Mouse (Mus musculus): ENCODE measurements around the gene Zc3h7b. TPM values are rescaled to one million over a fixed set of nuclear protein-coding genes. Genes with fewer than 3 reads are reported as not detected.

The Zc3h7b gene
- polyA plus RNA-seq, 1 experiment from 2014 or later, result 57.5 TPM

DNA sequence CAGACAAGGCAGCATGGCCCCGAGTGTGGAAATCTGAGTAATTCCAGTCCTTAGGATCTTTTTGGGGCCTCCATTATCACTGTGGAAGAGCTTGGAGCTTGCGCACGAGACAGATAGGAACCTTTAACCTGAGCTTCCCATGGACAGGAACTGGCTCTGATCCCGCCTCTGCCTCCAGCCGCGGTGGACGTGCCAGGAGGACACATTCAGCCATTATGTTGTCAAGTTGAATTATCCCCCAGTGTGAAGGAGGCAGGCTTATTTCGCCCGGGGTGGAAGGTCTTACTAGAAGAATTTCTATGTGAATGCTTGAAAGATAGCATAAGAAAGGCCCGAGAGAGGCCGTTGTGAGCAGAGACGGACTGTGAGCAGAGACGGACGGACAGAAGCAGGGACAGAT is 4.9 kb downstream of the Zc3h7b start:
- Histone ChIP-seq H3K27ac (no peak overlapping the region), H3K27me3 (ENCODE audit: low read depth, poor library complexity, severe bottlenecking) (no peaks in the 10 kb centered on the region), H3K4me3 (no peak overlapping the region), H3K4me1 (peaks cover 10% of the 10 kb centered on the region), H3K36me3 (peaks cover 40% of the 10 kb centered on the region), H3K9me3 (replicated peaks) (no peaks in the 10 kb centered on the region)
- WGBS, result 64% methylated on average over 14 of the region's 14 CpGs
- DNase-seq (ENCODE audit: low spot score), result no peak

DNA sequence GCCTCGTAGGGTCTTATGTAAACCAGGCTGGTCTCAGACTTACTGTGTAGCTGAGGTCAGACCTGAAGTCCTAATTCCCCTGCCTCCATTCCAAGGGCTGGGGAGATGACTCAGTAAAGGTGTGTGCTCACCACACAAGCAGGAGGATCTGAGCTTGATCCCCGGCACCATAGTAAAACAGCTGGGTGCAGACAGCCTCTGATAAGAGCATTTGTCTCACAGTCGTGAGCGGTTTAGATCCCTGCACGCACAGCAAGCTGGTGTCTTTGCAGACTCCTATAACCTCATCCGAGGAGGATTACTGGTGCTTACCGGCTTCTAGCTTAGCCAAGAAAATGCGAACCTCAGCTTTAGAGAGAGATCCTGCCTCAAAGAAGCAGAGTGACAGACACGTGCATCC is 8.8 kb downstream of the Zc3h7b start:
- Histone ChIP-seq H3K27me3 (ENCODE audit: low read depth, poor library complexity, severe bottlenecking) (no peaks in the 10 kb centered on the region), H3K9me3 (replicated peaks) (no peaks in the 10 kb centered on the region), H3K4me3 (no peak overlapping the region), H3K4me1 (no peaks in the 10 kb centered on the region), H3K36me3 (peaks cover 56% of the 10 kb centered on the region), H3K27ac (no peak overlapping the region)
- DNase-seq (ENCODE audit: low spot score), result no peak
- WGBS, result 94% methylated on average over 9 of the region's 9 CpGs

DNA sequence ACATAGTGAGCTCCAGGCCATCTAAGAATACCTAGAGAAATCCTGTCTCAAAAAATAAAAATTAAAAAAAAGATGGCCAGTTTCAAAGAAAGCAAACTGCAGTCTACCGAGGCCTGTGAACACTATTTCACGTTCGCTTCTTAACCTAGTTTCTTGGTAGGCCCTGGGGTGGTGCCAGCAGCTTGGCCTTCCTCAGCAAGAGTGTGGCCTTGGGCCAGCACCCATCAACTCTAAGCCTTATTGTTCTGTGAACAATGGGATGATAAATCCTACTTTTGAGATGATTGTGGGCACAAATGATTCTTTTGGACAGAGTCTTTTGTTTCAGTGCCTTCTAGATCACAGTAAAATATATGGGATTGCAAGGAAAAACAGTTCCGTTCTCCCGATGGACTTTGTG is 13.8 kb downstream of the Zc3h7b start:
- no peak for DNase-seq (ENCODE audit: low spot score)
- WGBS, result 96% methylated on average over 5 of the region's 5 CpGs

DNA sequence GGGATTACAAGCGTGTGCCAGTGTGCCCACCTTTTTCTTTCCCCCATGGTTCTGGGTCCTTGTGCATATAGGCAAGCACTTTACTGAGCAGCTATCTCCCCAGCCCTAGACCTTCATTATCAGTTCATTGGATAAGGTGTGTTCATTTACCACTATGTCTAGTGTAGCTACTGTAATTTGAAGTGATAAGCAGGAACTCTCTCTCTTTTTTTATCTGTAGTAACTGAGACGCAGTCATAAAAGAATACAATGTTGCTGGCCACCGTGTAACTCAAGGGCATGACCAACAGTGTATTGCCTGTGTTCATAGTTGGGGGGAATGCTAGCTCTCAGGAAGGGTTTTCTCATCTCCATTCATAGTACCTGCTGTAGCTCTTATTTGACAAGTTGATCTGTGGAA is 14.7 kb downstream of the Zc3h7b start:
- Histone ChIP-seq H3K27ac (no peak overlapping the region), H3K4me1 (peaks cover 20% of the 10 kb centered on the region), H3K36me3 (peaks cover 51% of the 10 kb centered on the region), H3K9me3 (replicated peaks) (no peaks in the 10 kb centered on the region), H3K4me3 (no peak overlapping the region), H3K27me3 (ENCODE audit: low read depth, poor library complexity, severe bottlenecking) (no peaks in the 10 kb centered on the region)
- 96% methylated on average over 3 of the region's 3 CpGs for WGBS
- DNase-seq (ENCODE audit: low spot score), result no peak

More for the DNA sequence above, 13.8 kb downstream of the Zc3h7b start:
- no peaks in the 10 kb centered on the region for H3K27me3 ChIP-seq (ENCODE audit: low read depth, poor library complexity, severe bottlenecking)
- no peaks in the 10 kb centered on the region for H3K9me3 ChIP-seq (replicated peaks)
- no peak overlapping the region for H3K27ac ChIP-seq
- peaks cover 13% of the 10 kb centered on the region for H3K4me1 ChIP-seq
- no peak overlapping the region for H3K4me3 ChIP-seq
- H3K36me3 ChIP-seq, result peaks cover 55% of the 10 kb centered on the region

DNA sequence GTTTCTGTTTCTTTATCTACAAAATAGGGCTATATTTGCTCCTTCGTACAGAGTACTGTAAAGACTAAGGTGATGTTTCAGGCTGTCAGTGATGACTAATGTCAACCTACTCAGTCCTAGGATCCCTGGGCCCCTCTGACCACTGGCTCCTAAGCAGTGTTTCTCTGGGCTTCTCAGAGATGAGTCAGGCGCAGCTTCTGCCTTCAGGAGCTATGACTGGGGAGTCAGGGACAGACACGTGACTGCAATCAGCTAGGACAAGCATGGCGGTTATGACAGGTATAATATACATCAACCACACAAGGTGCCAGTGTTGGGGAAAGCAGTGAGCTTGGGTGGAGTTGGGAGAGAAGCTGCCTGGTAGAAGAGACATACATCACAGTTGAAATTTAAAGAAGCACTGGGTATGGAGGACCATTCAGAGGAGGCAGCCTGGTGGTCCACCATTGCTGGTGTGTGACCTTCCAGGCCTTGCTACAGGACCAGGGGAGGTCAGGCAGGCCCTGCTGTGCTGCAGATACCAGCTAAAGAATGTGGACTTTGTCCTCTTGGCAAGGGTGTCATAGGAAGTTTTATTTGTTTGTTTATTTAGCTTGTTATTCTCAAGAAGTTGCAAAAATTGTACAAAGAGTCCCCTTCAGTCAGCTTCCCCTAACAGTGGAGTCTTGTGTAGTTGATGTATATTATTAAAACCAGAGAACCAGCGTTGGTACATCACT is 15.7 kb downstream of the Zc3h7b start:
- no peak for DNase-seq (ENCODE audit: low spot score)
- no peak overlapping the region for H3K4me3 ChIP-seq
- 93% methylated on average over 5 of the region's 5 CpGs for WGBS
- peaks cover 41% of the 10 kb centered on the region for H3K36me3 ChIP-seq
- H3K27me3 ChIP-seq (ENCODE audit: low read depth, poor library complexity, severe bottlenecking), result no peaks in the 10 kb centered on the region
- H3K4me1 ChIP-seq, result peaks cover 22% of the 10 kb centered on the region
- H3K27ac ChIP-seq, result 0 out of 2 replicates have a peak overlapping the region, but pooled peaks have one; percentile 12
- no peaks in the 10 kb centered on the region for H3K9me3 ChIP-seq (replicated peaks)

DNA sequence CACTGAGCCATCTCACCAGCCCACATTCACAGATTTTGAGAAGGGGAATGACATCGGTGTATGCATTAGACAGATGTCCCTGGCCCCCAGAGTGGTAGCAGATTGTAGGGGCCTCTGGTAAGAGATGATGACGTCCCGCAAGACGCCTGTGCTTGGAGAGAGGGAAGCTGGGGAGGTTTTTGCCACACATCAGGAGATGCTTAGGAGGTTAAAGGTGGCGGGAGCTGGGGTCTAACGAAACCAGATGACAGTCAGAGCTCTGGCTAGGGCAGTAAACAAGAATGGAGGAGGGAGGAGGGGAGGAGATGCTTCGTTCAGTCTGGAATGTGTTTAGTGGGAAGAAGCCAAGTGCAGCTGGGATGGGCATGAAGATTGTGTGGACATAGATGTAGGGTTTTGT is 16.5 kb downstream of the Zc3h7b start:
- 49% methylated on average over 7 of the region's 7 CpGs for WGBS
- no peaks in the 10 kb centered on the region for H3K27me3 ChIP-seq (ENCODE audit: low read depth, poor library complexity, severe bottlenecking)
- DNase-seq (ENCODE audit: low spot score), result peak; percentile 51

DNA sequence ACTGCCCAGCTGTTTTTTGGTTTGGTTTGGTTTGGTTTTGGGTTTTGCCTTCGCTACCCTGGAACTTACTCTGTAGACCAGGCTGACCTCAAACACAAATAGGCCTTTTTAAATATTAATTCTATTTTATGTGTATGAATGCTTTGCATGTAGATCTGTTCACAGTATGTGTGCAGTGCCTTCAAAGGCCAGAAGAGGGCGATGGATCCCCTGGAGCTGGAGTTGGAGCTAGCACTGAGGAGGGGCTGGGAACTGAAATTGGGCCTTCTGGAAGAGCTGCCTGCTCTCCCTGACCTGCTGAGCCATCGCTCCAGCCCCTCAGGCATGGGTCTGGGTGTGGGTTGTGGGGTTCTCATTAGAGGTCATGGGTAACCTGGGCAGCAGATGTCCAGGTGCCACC is 17.1 kb downstream of the Zc3h7b start:
- Histone ChIP-seq H3K27ac (no peak overlapping the region), H3K9me3 (replicated peaks) (no peaks in the 10 kb centered on the region), H3K36me3 (peaks cover 38% of the 10 kb centered on the region), H3K4me3 (no peak overlapping the region), H3K27me3 (ENCODE audit: low read depth, poor library complexity, severe bottlenecking) (no peaks in the 10 kb centered on the region), H3K4me1 (peaks cover 30% of the 10 kb centered on the region)
- no peak for DNase-seq (ENCODE audit: low spot score)
- WGBS, result 88% methylated on average over 3 of the region's 3 CpGs

More for the DNA sequence above, 16.5 kb downstream of the Zc3h7b start:
- H3K36me3 ChIP-seq, result peaks cover 35% of the 10 kb centered on the region
- no peak overlapping the region for H3K4me3 ChIP-seq
- H3K27ac ChIP-seq, result no peak overlapping the region
- no peaks in the 10 kb centered on the region for H3K9me3 ChIP-seq (replicated peaks)
- H3K4me1 ChIP-seq, result peaks cover 30% of the 10 kb centered on the region

DNA sequence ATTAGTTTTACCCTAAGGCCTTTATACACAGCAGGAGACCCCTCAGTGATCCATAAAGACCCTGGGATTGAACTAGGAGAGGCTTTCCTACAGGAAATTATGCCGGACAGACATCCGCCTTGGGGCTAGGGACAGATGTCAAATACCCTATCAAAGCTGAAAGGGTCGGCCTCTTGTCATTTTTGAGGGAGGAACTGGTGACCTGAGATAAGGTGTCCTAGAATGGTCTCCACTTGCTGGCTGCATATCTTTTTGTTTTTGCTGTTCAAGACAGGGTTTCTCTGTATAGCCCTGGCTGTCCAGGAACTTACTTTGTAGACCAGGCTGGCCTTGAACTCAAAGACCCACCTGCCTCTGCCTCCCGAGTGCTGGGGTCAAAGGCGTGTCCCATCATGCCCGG is 19.7 kb downstream of the Zc3h7b start:
- Histone ChIP-seq H3K4me1 (peaks cover 30% of the 10 kb centered on the region), H3K4me3 (no peak overlapping the region), H3K9me3 (replicated peaks) (no peaks in the 10 kb centered on the region), H3K27ac (no peak overlapping the region), H3K27me3 (ENCODE audit: low read depth, poor library complexity, severe bottlenecking) (no peaks in the 10 kb centered on the region), H3K36me3 (peaks cover 58% of the 10 kb centered on the region)
- no peak for DNase-seq (ENCODE audit: low spot score)
- whole genome bisulfite sequencing, result 89% methylated on average over 6 of the region's 6 CpGs

DNA sequence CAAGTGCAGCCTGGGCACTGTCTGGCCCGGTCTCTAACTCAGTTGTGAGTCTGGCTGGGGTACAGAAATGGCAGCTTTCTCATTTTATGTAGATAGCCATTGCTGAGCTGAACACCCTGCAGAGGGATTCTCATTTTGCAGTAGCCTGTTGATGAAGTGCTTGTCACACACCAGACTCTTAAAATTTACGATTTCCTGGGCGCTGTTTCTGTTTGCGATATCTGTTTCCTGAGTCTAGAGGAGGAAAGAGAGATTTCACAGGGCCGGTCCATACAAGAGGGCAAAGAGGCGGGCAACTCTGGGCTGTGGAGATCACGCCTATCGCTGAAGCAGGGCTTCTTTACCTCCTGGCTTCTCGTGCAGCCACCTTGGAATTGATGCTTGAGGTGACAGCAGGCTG is 20.8 kb downstream of the Zc3h7b start:
- no peak for DNase-seq (ENCODE audit: low spot score)
- H3K36me3 ChIP-seq, result peaks cover 61% of the 10 kb centered on the region
- WGBS, result 88% methylated on average over 9 of the region's 9 CpGs
- no peaks in the 10 kb centered on the region for H3K27me3 ChIP-seq (ENCODE audit: low read depth, poor library complexity, severe bottlenecking)
- H3K9me3 ChIP-seq (replicated peaks), result no peaks in the 10 kb centered on the region
- H3K4me3 ChIP-seq, result no peak overlapping the region
- H3K27ac ChIP-seq, result no peak overlapping the region
- H3K4me1 ChIP-seq, result peaks cover 22% of the 10 kb centered on the region

DNA sequence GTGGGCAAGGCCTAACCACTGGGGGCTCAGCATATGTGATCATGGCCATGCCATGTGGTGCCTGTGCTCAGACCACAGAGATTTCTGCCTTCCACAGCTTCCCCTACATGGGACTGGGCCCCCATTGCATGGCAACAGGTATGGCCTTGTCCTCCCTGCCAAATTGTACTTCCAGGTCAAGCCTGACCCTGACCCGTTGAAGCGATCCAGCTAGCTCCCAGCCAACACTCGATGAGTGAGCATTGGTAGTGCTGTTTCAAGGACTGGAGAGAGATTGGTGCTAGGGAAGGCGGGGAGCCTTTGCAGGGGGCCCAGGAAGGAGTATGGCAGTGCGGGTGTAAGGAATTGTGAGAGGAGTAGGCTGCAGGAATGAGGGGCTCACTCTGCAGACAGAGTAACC is 21.6 kb downstream of the Zc3h7b start:
- no peaks in the 10 kb centered on the region for H3K27me3 ChIP-seq (ENCODE audit: low read depth, poor library complexity, severe bottlenecking)
- H3K4me1 ChIP-seq, result peaks cover 17% of the 10 kb centered on the region
- no peak overlapping the region for H3K4me3 ChIP-seq
- no peak overlapping the region for H3K27ac ChIP-seq
- WGBS, result 87% methylated on average over 5 of the region's 5 CpGs
- DNase-seq (ENCODE audit: low spot score), result no peak
- no peaks in the 10 kb centered on the region for H3K9me3 ChIP-seq (replicated peaks)
- H3K36me3 ChIP-seq, result peaks cover 64% of the 10 kb centered on the region

DNA sequence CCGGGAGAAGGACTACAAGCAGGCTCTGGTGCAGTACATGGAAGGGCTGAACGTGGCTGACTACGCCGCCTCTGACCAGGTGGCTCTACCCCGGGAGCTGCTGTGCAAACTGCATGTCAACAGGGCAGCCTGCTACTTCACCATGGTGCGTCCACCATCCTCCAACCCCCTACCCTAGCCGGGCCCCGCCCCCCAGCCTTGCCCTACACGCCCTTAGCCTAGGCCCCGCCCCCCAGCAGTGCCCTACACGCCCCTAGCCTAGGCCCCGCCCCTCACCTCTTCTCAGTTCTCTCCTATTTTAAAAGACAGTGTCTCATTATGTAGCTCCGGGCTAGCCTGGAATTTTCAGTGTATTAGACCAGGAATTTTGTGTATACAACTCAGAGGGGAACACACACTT is 24.2 kb downstream of the Zc3h7b start:
- no peaks in the 10 kb centered on the region for H3K27me3 ChIP-seq (ENCODE audit: low read depth, poor library complexity, severe bottlenecking)
- 63% methylated on average over 13 of the region's 13 CpGs for WGBS
- no peak for DNase-seq (ENCODE audit: low spot score)
- H3K27ac ChIP-seq, result no peak overlapping the region
- H3K9me3 ChIP-seq (replicated peaks), result no peaks in the 10 kb centered on the region
- peaks cover 26% of the 10 kb centered on the region for H3K4me1 ChIP-seq
- no peak overlapping the region for H3K4me3 ChIP-seq
- H3K36me3 ChIP-seq, result peaks cover 78% of the 10 kb centered on the region

DNA sequence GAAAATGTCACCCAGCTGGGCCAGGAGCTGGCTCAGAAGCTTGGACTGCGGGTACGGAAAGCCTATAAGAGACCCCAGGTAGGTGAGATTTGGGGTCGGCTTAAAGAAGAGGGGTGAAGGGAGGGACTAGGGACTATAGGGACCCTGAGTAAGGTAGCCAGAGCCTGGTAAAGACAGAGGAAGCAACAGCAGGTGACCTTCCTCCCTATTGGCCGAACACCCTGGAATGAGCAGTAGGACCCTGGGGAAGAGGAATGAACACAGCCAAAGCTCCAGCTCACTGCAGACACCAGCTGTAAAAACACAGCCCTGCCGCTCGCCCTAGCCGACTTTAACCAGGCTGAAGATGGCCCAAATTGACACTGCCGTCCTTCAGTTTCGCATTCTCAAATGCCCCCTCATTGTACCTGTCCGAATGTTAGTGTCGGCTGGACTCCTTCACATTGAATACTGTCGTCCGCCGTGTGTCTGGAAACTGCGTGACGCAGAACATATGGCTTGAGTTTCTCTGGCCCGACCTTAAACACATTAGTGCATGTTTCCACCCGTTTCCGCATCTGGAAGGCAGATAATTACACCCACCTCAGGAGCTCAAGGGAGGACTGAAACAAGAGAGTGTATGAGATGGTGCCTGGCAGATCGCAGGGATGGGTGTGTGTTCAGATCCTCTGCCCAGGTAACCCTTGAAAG is 27.7 kb downstream of the Zc3h7b start:
- no peaks in the 10 kb centered on the region for H3K9me3 ChIP-seq (replicated peaks)
- H3K27me3 ChIP-seq (ENCODE audit: low read depth, poor library complexity, severe bottlenecking), result no peaks in the 10 kb centered on the region
- no peak overlapping the region for H3K4me3 ChIP-seq
- WGBS, result 74% methylated on average over 20 of the region's 20 CpGs
- no peak for DNase-seq (ENCODE audit: low spot score)
- peak overlapping the region; percentile 12; the same call in 1 of the 2 replicates for H3K27ac ChIP-seq
- peaks cover 11% of the 10 kb centered on the region; the same call in 1 of the 2 replicates for H3K4me1 ChIP-seq
- H3K36me3 ChIP-seq, result peaks cover 98% of the 10 kb centered on the region

DNA sequence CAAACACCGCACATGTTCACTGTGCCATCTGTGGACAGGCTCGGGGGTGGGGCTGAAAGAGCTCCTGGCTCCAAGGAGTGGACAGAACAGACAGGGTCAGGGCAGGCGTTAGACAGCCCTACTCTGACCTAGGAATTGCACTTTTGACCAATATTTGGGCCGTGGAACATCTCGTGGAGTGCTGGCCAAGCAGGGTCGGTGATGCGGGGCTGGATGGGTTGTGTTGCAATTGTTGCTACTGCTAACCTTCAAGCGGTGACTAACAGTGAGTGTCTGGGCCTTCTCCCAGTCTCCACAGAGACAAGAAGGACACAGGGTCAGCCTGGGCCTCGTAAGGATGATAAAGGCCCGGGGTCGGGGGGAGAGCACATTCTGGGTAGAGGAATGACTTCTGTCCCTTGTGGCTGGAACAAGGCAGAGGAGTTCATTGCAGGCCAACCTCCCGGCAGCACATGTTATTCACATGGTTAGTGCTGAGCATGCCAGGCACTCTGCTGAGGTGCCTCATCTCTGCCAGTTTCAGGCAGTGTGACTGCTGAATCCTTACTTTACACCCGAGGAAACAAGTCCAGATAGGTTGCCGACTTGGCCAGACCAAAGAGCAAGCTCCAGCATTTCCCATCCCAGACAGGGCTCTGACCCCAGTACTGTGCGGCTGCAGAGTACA is 29.8 kb downstream of the Zc3h7b start:
- Histone ChIP-seq H3K27ac (no peak overlapping the region), H3K4me3 (no peak overlapping the region), H3K27me3 (ENCODE audit: low read depth, poor library complexity, severe bottlenecking) (no peaks in the 10 kb centered on the region), H3K4me1 (peaks cover 11% of the 10 kb centered on the region; the same call in 1 of the 2 replicates), H3K36me3 (peaks cover 98% of the 10 kb centered on the region), H3K9me3 (replicated peaks) (no peaks in the 10 kb centered on the region)
- 91% methylated on average over 15 of the region's 15 CpGs for WGBS
- DNase-seq (ENCODE audit: low spot score), result no peak
